17 mouse cellular contexts compared by ENCODE assay signal in the genomic region with DNA sequence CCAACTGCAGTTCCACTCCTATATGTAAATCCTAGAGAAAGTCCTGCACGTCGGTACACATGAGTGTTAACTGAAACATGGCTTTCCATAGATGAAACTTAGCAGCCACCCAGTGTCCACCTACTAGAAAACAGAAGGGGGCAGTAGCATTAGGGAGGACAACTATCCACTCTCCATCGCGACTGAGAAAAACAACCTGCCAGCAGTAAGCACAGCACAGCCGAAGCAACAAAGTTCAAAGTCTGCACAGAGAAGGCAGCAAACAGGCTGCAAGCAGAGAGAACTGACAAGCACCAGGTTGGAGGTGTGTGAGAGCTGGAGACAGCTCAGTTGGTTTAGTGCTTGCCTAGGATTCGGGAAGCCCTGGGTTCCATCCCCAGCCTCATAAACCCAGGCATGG. TPM values are rescaled to one million over a fixed set of nuclear protein-coding genes. Genes with fewer than 3 reads are reported as not detected.
DNase-seq lines count a peak whose midpoint lies in the region; ATAC-seq and TF ChIP-seq lines count a peak whose summit lies in the region.
"Had no signal": no experiment of that assay in that cellular context is flagged by ENCODE, and none has a peak within 500 bp of the region (broad histone marks: within the 10 kb centered on the region; RNA-seq: fewer than 3 reads in every experiment).

No protein-coding gene starts in this region.

- no peaks in the 10 kb centered on the region for H3K9me3 ChIP-seq in heart, embryonic 10.5 days
- no peaks in the 10 kb centered on the region for H3K9me3 ChIP-seq in liver, embryonic 12.5 days (replicated peaks)
- H3K9me3 ChIP-seq: embryonic facial prominence, embryonic 10.5 days; hindbrain, embryonic 10.5 days; liver, embryonic 15.5 days had no signal

- H3K9ac ChIP-seq in heart, adult 2 months (ENCODE audit: low read depth, low read length): no peak overlapping the region
- H3K9ac ChIP-seq in liver, embryonic 12.5 days: no peak overlapping the region
- H3K9ac ChIP-seq: forebrain, postnatal 0 days; liver, embryonic 15.5 days had no signal

- DNase-seq in heart, adult 2 months: no peak
- no peak for DNase-seq in heart, embryonic 10.5 days (ENCODE audit: low spot score)
- DNase-seq in liver (no peak), adipocyte (ENCODE audit: low spot score) (no peak)
- DNase-seq in kidney, postnatal 25 days: peak; percentile 62 to 84
- DNase-seq in adrenal gland, adult 2 months: no peak
- DNase-seq in heart, postnatal 10 days: no peak
- DNase-seq: cerebellum, postnatal 14 days; forebrain, postnatal 0 days; lung, postnatal 36 days; thymus, postnatal 25 days had no signal

- H3K4me3 ChIP-seq in heart, adult 2 months: no peak overlapping the region
- no peak overlapping the region for H3K4me3 ChIP-seq in heart, embryonic 10.5 days
- no peak overlapping the region for H3K4me3 ChIP-seq in liver, embryonic 12.5 days
- H3K4me3 ChIP-seq: embryonic facial prominence, embryonic 10.5 days; hindbrain, embryonic 10.5 days; liver, embryonic 15.5 days had no signal

- H3K36me3 ChIP-seq in heart, adult 2 months (ENCODE audit: control insufficient read depth, insufficient read depth, low read length): no peaks in the 10 kb centered on the region
- H3K36me3 ChIP-seq in heart, embryonic 10.5 days: no peaks in the 10 kb centered on the region
- H3K36me3 ChIP-seq in liver, embryonic 12.5 days: no peaks in the 10 kb centered on the region
- H3K36me3 ChIP-seq: embryonic facial prominence, embryonic 10.5 days; hindbrain, embryonic 10.5 days; liver, embryonic 15.5 days had no signal

- H3K27ac ChIP-seq in heart, adult 2 months: no peak overlapping the region
- H3K27ac ChIP-seq in heart, embryonic 10.5 days: no peak overlapping the region
- no peak overlapping the region for H3K27ac ChIP-seq in liver, embryonic 12.5 days
- H3K27ac ChIP-seq: embryonic facial prominence, embryonic 10.5 days; hindbrain, embryonic 10.5 days; liver, embryonic 15.5 days had no signal

- intact Hi-C loops in heart, adult 2 months (cut with DNase I): no loop called here
- intact Hi-C loops in heart, postnatal 10 days (cut with DNase I): no loop called here

- H3K27me3 ChIP-seq in heart, adult 2 months (ENCODE audit: control insufficient read depth, insufficient read depth, low read length): no peaks in the 10 kb centered on the region
- H3K27me3 ChIP-seq in heart, embryonic 10.5 days (ENCODE audit: insufficient read depth, poor library complexity, severe bottlenecking): no peaks in the 10 kb centered on the region
- no peaks in the 10 kb centered on the region for H3K27me3 ChIP-seq in liver, embryonic 12.5 days (replicated peaks)
- H3K27me3 ChIP-seq: liver, embryonic 15.5 days had no signal

- peaks cover 7% of the 10 kb centered on the region for H3K4me1 ChIP-seq in heart, adult 2 months (ENCODE audit: control insufficient read depth, insufficient read depth, low read length)
- H3K4me1 ChIP-seq in heart, embryonic 10.5 days: peaks cover 4% of the 10 kb centered on the region; the same call in 1 of the 2 replicates
- H3K4me1 ChIP-seq in liver, embryonic 12.5 days: no peaks in the 10 kb centered on the region
- H3K4me1 ChIP-seq: embryonic facial prominence, embryonic 10.5 days had no signal

- no peak for TF ChIP-seq EP300 in heart, adult 2 months (IDR thresholded peaks at IDR 0.05; ENCODE audit: insufficient read depth, low read depth, low read length)

- peak; percentile 31; the same call in 1 of the 2 replicates for ATAC-seq in liver, embryonic 12.5 days
- ATAC-seq: activated CD4-positive, CD25-positive, alpha-beta regulatory T cell, adult 4 months; forebrain, postnatal 0 days had no signal

- TF ChIP-seq CTCF in heart, adult 2 months (IDR thresholded peaks at IDR 0.05): peak; percentile 13; the same call in 1 of the 2 replicates

- WGBS in heart, adult 2 months: 67% methylated on average over 6 of the region's 6 CpGs
- WGBS in heart, embryonic 10.5 days: 60% methylated on average over 6 of the region's 6 CpGs
- 51% methylated on average over 6 of the region's 6 CpGs for WGBS in liver, embryonic 12.5 days (ENCODE audit: insufficient replicate concordance)

- H3K79me2 ChIP-seq in heart, adult 2 months (replicated peaks; ENCODE audit: control insufficient read depth, insufficient read depth, low read length): no peaks in the 10 kb centered on the region

- no peak overlapping the region for H3K4me2 ChIP-seq in liver, embryonic 12.5 days
- H3K4me2 ChIP-seq: liver, embryonic 15.5 days; midbrain, embryonic 11.5 days had no signal

- no peak for TF ChIP-seq POLR2A in heart, adult 2 months (IDR thresholded peaks at IDR 0.05; ENCODE audit: insufficient read depth, low read depth, low read length)

RNA-seq across cellular contexts. Expression of a gene that starts 7.2 kb away (rescaled TPM):
- total RNA-seq in heart, adult 2 months (2021): 1 to 10 TPM; 8.9 TPM
- 3.7 and 6.3 TPM in 2 replicates for polyA plus RNA-seq in heart, adult 2 months (2012; rRNA removed)
- polyA plus RNA-seq in heart, embryonic 10.5 days (2016; fragmentation: Nextera tagmentation; extraction: Ambion mirVana): 13.0 and 14.1 TPM in 2 replicates
- polyA plus RNA-seq in liver, embryonic 12.5 days (2016; fragmentation: Nextera tagmentation; extraction: Ambion mirVana): 5.4 and 6.8 TPM in 2 replicates
- total RNA-seq in adrenal gland, adult 2 months (2021): 10 to 100 TPM; 10.1 to 17.0 TPM
- polyA plus RNA-seq in adrenal gland, adult 2 months (2012; rRNA removed): 6.0 and 6.2 TPM in 2 replicates
- total RNA-seq in heart, postnatal 10 days (2021): 10 to 100 TPM; 14.2 TPM

Comparison
In these comparisons a context has a peak if more than half of its experiments do, and no peak if none do; other contexts are left out.
1. DNase-seq: peak in kidney, postnatal 25 days (2 of 2); none in heart, adult 2 months (0 of 2), heart, embryonic 10.5 days (single experiment), liver (single experiment), adipocyte (single experiment), adrenal gland, adult 2 months (single experiment) and heart, postnatal 10 days (0 of 2).